Mouse (Mus musculus) urinary bladder, postnatal 0 days (tissue): ENCODE measurements around the gene Krt76. TPM values are rescaled to one million over a fixed set of nuclear protein-coding genes. Genes with fewer than 3 reads are reported as not detected.

Source experiments
- microRNA-seq: library from miRNA; unstranded; fragments of <30 nt; microRNA quantifications from one replicate; pipeline ENCODE4, GENCODE M21; 2016
- polyA plus RNA-seq: library from polyadenylated mRNA; unstranded; fragments of >200 nt; fragmentation: Nextera tagmentation; extraction: Ambion mirVana; gene quantifications from 2 replicates; pipeline ENCODE4 v1.2.1, GENCODE M21; 2015

The Krt76 gene
- polyA plus RNA-seq, result not detected in 2 replicates

DNA sequence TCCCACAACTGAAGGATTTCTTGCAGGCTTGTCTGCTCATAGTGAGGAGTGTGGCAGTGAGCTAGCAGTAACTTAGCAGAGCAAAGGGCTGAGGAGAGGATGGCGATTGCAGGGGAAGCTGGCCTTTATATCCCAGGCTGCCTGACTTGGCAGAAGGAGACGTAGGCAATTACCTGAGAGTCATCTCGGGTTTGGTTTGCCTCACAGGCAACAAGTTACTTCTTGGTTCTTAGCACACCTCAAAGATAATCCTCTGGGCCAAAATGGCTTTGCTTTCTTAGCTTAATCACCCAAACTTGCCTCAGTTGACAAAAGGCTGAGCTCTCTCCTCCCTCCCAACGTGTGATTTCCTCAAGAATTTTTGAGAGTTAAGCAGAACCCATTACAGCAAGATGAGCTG, at the start of gene Krt76:
Gene Krt76, minus strand, starts transcription at position 101 of the 400 bp plus-strand sequence.

GRCm38 (mm10) chr15:101940274-101940829, 47.6 kb upstream of the Krt76 start, which contains the start of gene Krt79:
Gene Krt79 (minus strand): TSS chr15:101940324.

GRCm38 (mm10) chr15:101924635-101925034, 31.9 kb upstream of the Krt76 start, which contains the start of gene Krt4:
Gene Krt4 (minus strand): TSS chr15:101924735.

GRCm38 (mm10) chr15:101869431-101869830, 23.3 kb downstream of the Krt76 start, which contains the start of gene Krt77:
Gene Krt77 (minus strand): TSS chr15:101869705.

DNA sequence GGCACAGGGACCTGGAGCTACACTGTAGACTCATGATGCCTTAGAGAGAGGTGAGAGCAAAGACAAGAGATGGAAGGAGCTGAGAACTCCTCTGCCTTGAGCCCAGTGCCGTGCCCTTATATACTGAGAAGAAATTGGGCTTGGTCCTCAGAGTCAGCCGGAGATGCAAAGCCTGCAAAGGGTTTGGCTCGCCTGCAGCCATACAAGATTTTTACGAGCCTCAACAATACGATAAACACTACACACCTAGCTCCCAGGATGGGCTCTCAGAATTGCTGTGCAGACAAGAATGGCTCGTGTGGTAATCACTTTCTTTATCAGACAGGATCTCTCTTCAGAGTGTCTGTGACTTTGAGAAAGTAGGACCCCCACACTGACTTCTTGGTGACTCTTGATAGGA, 42.0 kb downstream of the Krt76 start, which contains the start of gene Krt1:
Gene Krt1, minus strand, starts transcription at position 101 of the 400 bp plus-strand sequence.

Small RNAs within 50 kb of the gene (microRNA-seq; reads per million reads assigned to microRNA genes)
- not detected for gene Gm44356

Other genes starting within 250 kb of the Krt76 start
- gene Gm5478, start 245.5 kb downstream of the Krt76 start, polyA plus RNA-seq, result not detected in 2 replicates
- gene Krt6b, start 212.6 kb downstream of the Krt76 start, polyA plus RNA-seq, result 0.21 TPM in 1 of 2 replicates, not detected in the other
- 2.0 and 4.7 TPM in 2 replicates for gene Krt6a, start 198.6 kb downstream of the Krt76 start, polyA plus RNA-seq
- 247 and 260 TPM in 2 replicates for gene Krt5, start 180.0 kb downstream of the Krt76 start, polyA plus RNA-seq
- gene Krt71, start 149.8 kb downstream of the Krt76 start, polyA plus RNA-seq, result not detected in 2 replicates
- not detected in 2 replicates for gene Krt72, start 106.5 kb downstream of the Krt76 start, polyA plus RNA-seq
- not detected in 2 replicates for gene Krt73, start 90.6 kb downstream of the Krt76 start, polyA plus RNA-seq
- gene Krt2, start 74.8 kb downstream of the Krt76 start, polyA plus RNA-seq, result not detected in 2 replicates
- gene Krt1, start 42.1 kb downstream of the Krt76 start, polyA plus RNA-seq, result 0.80 and 1.2 TPM in 2 replicates
- 0.08 TPM in 1 of 2 replicates, not detected in the other for gene Krt77, start 23.2 kb downstream of the Krt76 start, polyA plus RNA-seq
- gene Krt4, start 31.8 kb upstream of the Krt76 start, polyA plus RNA-seq, result 113 and 146 TPM in 2 replicates
- 0.47 and 0.71 TPM in 2 replicates for gene Krt79, start 47.4 kb upstream of the Krt76 start, polyA plus RNA-seq
- 2.1 and 2.2 TPM in 2 replicates for gene Krt78, start 61.4 kb upstream of the Krt76 start, polyA plus RNA-seq
- gene Krt8, start 111.6 kb upstream of the Krt76 start, polyA plus RNA-seq, result 1,267 and 1,548 TPM in 2 replicates
- gene Krt18, start 135.3 kb upstream of the Krt76 start, polyA plus RNA-seq, result 1,517 and 1,777 TPM in 2 replicates
- gene Eif4b, start 180.9 kb upstream of the Krt76 start, polyA plus RNA-seq, result 68.1 and 68.6 TPM in 2 replicates
- gene Tns2, start 207.5 kb upstream of the Krt76 start, polyA plus RNA-seq, result 18.6 and 24.0 TPM in 2 replicates
- 26.5 and 29.8 TPM in 2 replicates for gene Spryd3, start 243.3 kb upstream of the Krt76 start, polyA plus RNA-seq